Mouse (Mus musculus) megakaryocyte, embryonic 14.5 days (primary cell): Measurements from ENCODE around the gene Ccnd3. TPM values are rescaled to one million over a fixed set of nuclear protein-coding genes. Genes with fewer than 3 reads are reported as not detected.

Experiments used
- H3K27me3 ChIP-seq: replicated peaks from 2 replicates; pipeline ENCODE3; 2012; ENCODE audit warnings: inconsistent platforms
- H3K36me3 ChIP-seq: replicated peaks from 2 replicates; pipeline ENCODE3; 2012; ENCODE audit warnings: low read length, inconsistent platforms, mixed read lengths
- H3K4me1 ChIP-seq: 2 replicates; pipeline ENCODE4 v1.6.1; 2012; ENCODE audit warnings: inconsistent platforms
- H3K4me3 ChIP-seq: replicated peaks from 2 replicates; pipeline ENCODE3; 2012; ENCODE audit warnings: moderate library complexity, mild to moderate bottlenecking, inconsistent platforms
- H3K9me3 ChIP-seq: 2 replicates; pipeline ENCODE4 v1.6.1; 2012; ENCODE audit warnings: inconsistent platforms
- FLI1 ChIP-seq: IDR thresholded peaks from 2 replicates; pipeline ENCODE4 v1.6.1; 2012; ENCODE audit warnings: low read length, inconsistent platforms, mixed read lengths
- GATA1 ChIP-seq: IDR thresholded peaks from 3 replicates; pipeline ENCODE4 v1.6.1; 2012; ENCODE audit warnings: mixed read lengths, low read length, inconsistent platforms, borderline replicate concordance
- polyA plus RNA-seq: library from polyadenylated mRNA; stranded (reverse); fragments of >175 nt; gene quantifications from 2 replicates; pipeline ENCODE4 v1.2.3, GENCODE M21; 2012; ENCODE audit warnings: low replicate concordance; ENCODE audit not compliant: insufficient read depth

Ccnd3 gene
- polyA plus RNA-seq, 1 experiment = 1,542 TPM

GRCm38 (mm10) chr17:47564612-47565011 is 59.8 kb downstream of the Ccnd3 start:
- H3K4me3 ChIP-seq = peak overlapping the region; percentile 16
- no peak for TF ChIP-seq FLI1
- TF ChIP-seq GATA1 = no peak

GRCm38 (mm10) chr17:47566133-47566532 is 61.3 kb downstream of the Ccnd3 start:
- peaks cover 36% of the 10 kb centered on the region for H3K36me3 ChIP-seq
- H3K4me3 ChIP-seq = peak overlapping the region; percentile 28
- H3K4me1 ChIP-seq = peaks cover 75% of the 10 kb centered on the region
- no peaks in the 10 kb centered on the region for H3K27me3 ChIP-seq
- H3K9me3 ChIP-seq = no peaks in the 10 kb centered on the region
- no peak for TF ChIP-seq GATA1
- no peak for TF ChIP-seq FLI1

More at GRCm38 (mm10) chr17:47564612-47565011, 59.8 kb downstream of the Ccnd3 start:
- H3K4me1 ChIP-seq = peaks cover 86% of the 10 kb centered on the region
- H3K27me3 ChIP-seq = no peaks in the 10 kb centered on the region
- H3K36me3 ChIP-seq = peaks cover 37% of the 10 kb centered on the region
- no peaks in the 10 kb centered on the region for H3K9me3 ChIP-seq

- H3K4me1 ChIP-seq = peaks cover 78% of the 10 kb centered on the region
- TF ChIP-seq GATA1 = no peak
- TF ChIP-seq FLI1 = no peak
- H3K4me3 ChIP-seq = peak overlapping the region; percentile 16
- peaks cover 42% of the 10 kb centered on the region for H3K36me3 ChIP-seq
- peaks cover 3% of the 10 kb centered on the region for H3K27me3 ChIP-seq
- H3K9me3 ChIP-seq = no peaks in the 10 kb centered on the region
These were observed 62.4 kb downstream of the Ccnd3 start for GRCm38 (mm10) chr17:47567271-47567670.

- peaks cover 40% of the 10 kb centered on the region for H3K36me3 ChIP-seq
- H3K9me3 ChIP-seq = no peaks in the 10 kb centered on the region
- H3K4me1 ChIP-seq = peaks cover 74% of the 10 kb centered on the region
- H3K27me3 ChIP-seq = peaks cover 6% of the 10 kb centered on the region
- H3K4me3 ChIP-seq = no peak overlapping the region
- no peak for TF ChIP-seq FLI1
- no peak for TF ChIP-seq GATA1
These were observed 63.5 kb downstream of the Ccnd3 start for GRCm38 (mm10) chr17:47568389-47568788.

- H3K27me3 ChIP-seq = peaks cover 8% of the 10 kb centered on the region
- H3K4me1 ChIP-seq = peaks cover 71% of the 10 kb centered on the region
- no peaks in the 10 kb centered on the region for H3K9me3 ChIP-seq
- H3K4me3 ChIP-seq = no peak overlapping the region
- TF ChIP-seq FLI1 (no peak), GATA1 (no peak)
- H3K36me3 ChIP-seq = peaks cover 40% of the 10 kb centered on the region
These were observed 64.2 kb downstream of the Ccnd3 start for GRCm38 (mm10) chr17:47568951-47569527.

GRCm38 (mm10) chr17:47571621-47572020 is 66.8 kb downstream of the Ccnd3 start:
- peaks cover 62% of the 10 kb centered on the region for H3K4me1 ChIP-seq
- no peak overlapping the region for H3K4me3 ChIP-seq
- TF ChIP-seq GATA1 = no peak
- no peak for TF ChIP-seq FLI1
- H3K36me3 ChIP-seq = peaks cover 38% of the 10 kb centered on the region
- peaks cover 11% of the 10 kb centered on the region for H3K27me3 ChIP-seq
- H3K9me3 ChIP-seq = no peaks in the 10 kb centered on the region

- peaks cover 11% of the 10 kb centered on the region for H3K27me3 ChIP-seq
- H3K9me3 ChIP-seq = no peaks in the 10 kb centered on the region
- peaks cover 56% of the 10 kb centered on the region for H3K4me1 ChIP-seq
- TF ChIP-seq GATA1 (no peak), FLI1 (no peak)
- H3K36me3 ChIP-seq = peaks cover 40% of the 10 kb centered on the region
- no peak overlapping the region for H3K4me3 ChIP-seq
These were observed 67.6 kb downstream of the Ccnd3 start for GRCm38 (mm10) chr17:47572436-47572835.

- H3K4me1 ChIP-seq = peaks cover 59% of the 10 kb centered on the region
- H3K36me3 ChIP-seq = peaks cover 44% of the 10 kb centered on the region
- no peak for TF ChIP-seq GATA1
- TF ChIP-seq FLI1 = no peak
- peaks cover 11% of the 10 kb centered on the region for H3K27me3 ChIP-seq
- H3K4me3 ChIP-seq = no peak overlapping the region
- H3K9me3 ChIP-seq = no peaks in the 10 kb centered on the region
These were observed 69.2 kb downstream of the Ccnd3 start for GRCm38 (mm10) chr17:47574028-47574427.

GRCm38 (mm10) chr17:47574830-47575229 is 70.0 kb downstream of the Ccnd3 start:
- Histone ChIP-seq H3K9me3 (no peaks in the 10 kb centered on the region), H3K27me3 (peaks cover 11% of the 10 kb centered on the region), H3K36me3 (peaks cover 47% of the 10 kb centered on the region), H3K4me3 (no peak overlapping the region), H3K4me1 (peaks cover 55% of the 10 kb centered on the region)
- TF ChIP-seq FLI1 (no peak), GATA1 (no peak)

GRCm38 (mm10) chr17:47578655-47579054 is 73.8 kb downstream of the Ccnd3 start:
- Histone ChIP-seq H3K27me3 (peaks cover 4% of the 10 kb centered on the region), H3K9me3 (no peaks in the 10 kb centered on the region), H3K36me3 (peaks cover 47% of the 10 kb centered on the region), H3K4me3 (no peak overlapping the region), H3K4me1 (peaks cover 32% of the 10 kb centered on the region)
- no peak for TF ChIP-seq FLI1
- no peak for TF ChIP-seq GATA1
